Mouse (Mus musculus) intestine, embryonic 14.5 days (tissue): ENCODE results near the gene Zmynd15. TPM values are rescaled to one million over a fixed set of nuclear protein-coding genes. Genes with fewer than 3 reads are reported as not detected.
"Not testable (repeated sequence)": the region's sequence is repeated elsewhere in the genome, so short reads cannot be mapped to it uniquely, and the experiment has no call there.

Source experiments
- ATAC-seq: fragments of 200-750 bp; cut with Nextera tagmentation; replicated peaks from 2 replicates; pipeline ENCODE4 v1.8.0; 2017; ENCODE audit warnings: low read depth, moderate number of reproducible peaks, moderate TSS enrichment, moderate library complexity; ENCODE audit not compliant: low FRiP score, low TSS enrichment
- DNase-seq: peaks from one replicate; pipeline ENCODE4 v3.0.0-alpha.2; 2018; ENCODE audit warnings: low spot score
- H3K27ac ChIP-seq: fragments of 300-500 bp; sonication (generic); 2 replicates; pipeline ENCODE4 v1.5.1; 2014; ENCODE audit warnings: low read depth, mild to moderate bottlenecking, control low read depth
- H3K27me3 ChIP-seq: fragments of 300-500 bp; sonication (generic); replicated peaks from 2 replicates; pipeline ENCODE4 v1.6.1; 2014; ENCODE audit warnings: low read length, control low read depth; ENCODE audit not compliant: control insufficient read depth, insufficient read depth
- H3K36me3 ChIP-seq: fragments of 300-500 bp; sonication (generic); 2 replicates; pipeline ENCODE4 v1.6.1; 2014; ENCODE audit warnings: low read length, control low read depth; ENCODE audit not compliant: control insufficient read depth, insufficient read depth
- H3K4me1 ChIP-seq: fragments of 300-500 bp; sonication (generic); replicated peaks from 2 replicates; pipeline ENCODE4 v1.6.1; 2014; ENCODE audit warnings: low read length, control low read depth, mixed read lengths; ENCODE audit not compliant: control insufficient read depth, insufficient read depth
- H3K4me2 ChIP-seq: fragments of 300-500 bp; sonication (generic); 2 replicates; pipeline ENCODE4 v1.6.1; 2014; ENCODE audit warnings: low read length
- H3K4me3 ChIP-seq: fragments of 300-500 bp; sonication (generic); 2 replicates; pipeline ENCODE4 v1.5.1; 2014; ENCODE audit warnings: low read depth, low read length, control low read depth, mixed read lengths
- H3K9ac ChIP-seq: fragments of 300-500 bp; sonication (generic); 2 replicates; pipeline ENCODE4 v1.6.1; 2014; ENCODE audit warnings: mild to moderate bottlenecking, low read length
- H3K9me3 ChIP-seq: fragments of 300-500 bp; sonication (generic); 2 replicates; pipeline ENCODE4 v1.6.1; 2016; ENCODE audit warnings: low read length, control low read depth; ENCODE audit not compliant: control insufficient read depth
- WGBS: fragments of 180-500 bp; shearing (Covaris S2); extraction: QIAGEN DNeasy Blood & Tissue Kit; methylation state at CpG from one replicate; pipeline ENCODE4 v1.1.7; 2014; 5-methylcytosine and 5-hydroxymethylcytosine counted together
- polyA plus RNA-seq: library from polyadenylated mRNA; unstranded; fragments of >200 nt; fragmentation: Nextera tagmentation; extraction: Ambion mirVana; gene quantifications from 2 replicates; pipeline ENCODE4 v1.2.1, GENCODE M21; 2014

The Zmynd15 gene
- polyA plus RNA-seq, 1 experiment from 2014 or later, result 0.92 TPM

DNA sequence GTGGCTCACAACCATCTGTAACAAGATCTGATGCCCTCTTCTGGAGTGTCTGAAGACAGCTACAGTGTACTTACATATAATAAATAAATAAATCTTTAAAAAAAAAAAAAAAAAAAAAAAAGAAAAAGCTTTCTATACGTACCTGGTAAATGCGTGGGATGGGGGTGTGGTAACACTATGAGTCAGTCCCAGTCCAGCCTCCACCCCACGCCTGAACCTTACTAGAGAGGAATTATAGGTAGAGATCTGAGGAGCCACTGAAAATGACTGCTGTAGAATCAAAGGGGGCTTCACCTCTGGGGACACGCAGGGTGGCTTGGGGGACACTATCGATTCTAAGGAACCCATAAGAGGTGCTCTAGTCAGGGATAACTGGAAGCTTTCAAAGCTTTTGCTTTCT, 14.1 kb downstream of the Zmynd15 start:
- not testable (repeated sequence) for H3K27me3 ChIP-seq, H3K4me1 ChIP-seq, H3K4me3 ChIP-seq, H3K9ac ChIP-seq, ATAC-seq, H3K4me2 ChIP-seq, H3K36me3 ChIP-seq, H3K27ac ChIP-seq, H3K9me3 ChIP-seq, DNase-seq
- WGBS, result 82% methylated on average over 5 of the region's 5 CpGs

DNA sequence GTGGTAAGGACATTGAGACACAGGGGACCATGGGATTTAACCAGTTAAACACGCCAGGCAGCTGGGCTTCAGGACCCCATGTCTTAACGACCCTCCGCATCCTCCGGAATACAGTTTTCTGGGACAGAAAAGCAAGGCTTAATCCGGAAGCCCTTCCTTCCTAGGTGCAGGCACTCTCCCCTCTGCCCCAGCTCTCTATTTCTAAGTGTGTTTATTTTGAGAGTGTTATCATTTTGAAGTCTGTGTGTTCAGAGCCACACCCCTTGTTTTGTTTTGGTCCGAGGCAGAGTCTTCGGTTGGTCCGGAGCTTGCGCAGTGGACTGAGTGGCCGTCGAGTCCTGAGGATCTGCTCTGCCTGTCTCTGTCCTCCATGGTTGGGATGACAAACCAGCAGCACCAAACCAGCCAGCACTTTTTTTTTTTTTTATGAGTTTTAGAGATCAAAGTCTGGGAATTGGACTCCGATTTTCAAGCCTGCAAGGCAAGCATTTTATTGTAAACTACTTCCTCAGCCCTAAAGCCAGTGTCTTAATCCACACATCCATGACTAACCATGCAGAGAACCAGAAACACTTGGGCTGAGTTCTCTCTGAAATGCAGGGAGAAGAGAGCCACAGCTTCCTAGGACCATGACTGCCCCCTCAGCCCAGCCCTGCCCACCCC, 15.8 kb downstream of the Zmynd15 start:
- Histone ChIP-seq H3K36me3 (no peaks in the 10 kb centered on the region), H3K9ac (no peak overlapping the region), H3K4me2 (no peak overlapping the region), H3K4me1 (no peaks in the 10 kb centered on the region), H3K4me3 (no peak overlapping the region), H3K9me3 (no peaks in the 10 kb centered on the region), H3K27me3 (no peaks in the 10 kb centered on the region), H3K27ac (no peak overlapping the region)
- ATAC-seq (no peak), DNase-seq (no peak)
- WGBS, result 55% methylated on average over 12 of the region's 12 CpGs

DNA sequence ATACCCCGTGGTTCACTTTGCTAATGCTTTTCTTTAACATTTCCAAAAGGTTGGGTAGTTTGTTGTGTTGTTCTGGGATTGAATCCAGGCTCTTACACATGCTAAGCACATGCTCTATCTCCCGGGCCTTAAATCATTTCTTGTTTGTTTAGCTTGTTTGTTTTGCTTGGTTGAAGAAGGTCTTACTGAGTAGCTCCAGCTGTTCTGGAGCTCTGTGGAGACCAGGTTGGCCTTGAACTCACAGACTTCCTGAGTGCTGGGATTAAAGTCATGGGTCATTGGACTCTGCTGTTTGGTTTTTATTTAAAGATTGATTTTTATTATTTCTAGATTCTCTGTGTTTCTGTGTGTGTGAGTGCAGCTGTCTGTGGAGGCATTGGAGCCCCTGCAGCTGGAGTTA, 26.3 kb downstream of the Zmynd15 start:
- WGBS, result 62% methylated on average over 2 of the region's 2 CpGs

DNA sequence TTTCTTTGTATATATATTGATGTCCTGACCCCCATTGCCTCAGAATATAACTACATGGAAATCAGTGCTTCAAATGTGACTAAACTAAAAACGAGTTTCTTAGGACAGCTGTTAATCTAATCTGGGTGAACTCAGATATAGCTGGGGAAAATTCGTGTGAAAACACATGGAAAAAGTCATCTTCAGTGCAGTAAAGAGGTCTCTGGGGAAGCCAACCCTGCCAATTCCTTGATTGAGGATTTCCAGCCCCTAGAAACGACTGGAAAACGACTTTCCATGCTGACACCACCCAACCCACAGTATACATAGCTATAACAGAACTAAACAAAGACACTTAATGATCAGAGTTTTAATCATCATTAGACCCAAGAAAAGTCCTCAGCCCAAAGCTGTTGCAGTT, 28.6 kb downstream of the Zmynd15 start:
- Histone ChIP-seq H3K36me3 (no peaks in the 10 kb centered on the region), H3K4me1 (no peaks in the 10 kb centered on the region), H3K9ac (no peak overlapping the region), H3K4me2 (no peak overlapping the region), H3K9me3 (no peaks in the 10 kb centered on the region), H3K27me3 (no peaks in the 10 kb centered on the region), H3K27ac (no peak overlapping the region), H3K4me3 (no peak overlapping the region)
- no peak for DNase-seq
- no peak for ATAC-seq
- 46% methylated on average over 4 of the region's 4 CpGs for WGBS

More for the DNA sequence above, 26.3 kb downstream of the Zmynd15 start:
- DNase-seq, result no peak
- Histone ChIP-seq H3K4me1 (no peaks in the 10 kb centered on the region), H3K27ac (no peak overlapping the region), H3K27me3 (no peaks in the 10 kb centered on the region), H3K9ac (no peak overlapping the region), H3K36me3 (no peaks in the 10 kb centered on the region), H3K4me3 (no peak overlapping the region), H3K4me2 (no peak overlapping the region), H3K9me3 (no peaks in the 10 kb centered on the region)
- no peak for ATAC-seq

DNA sequence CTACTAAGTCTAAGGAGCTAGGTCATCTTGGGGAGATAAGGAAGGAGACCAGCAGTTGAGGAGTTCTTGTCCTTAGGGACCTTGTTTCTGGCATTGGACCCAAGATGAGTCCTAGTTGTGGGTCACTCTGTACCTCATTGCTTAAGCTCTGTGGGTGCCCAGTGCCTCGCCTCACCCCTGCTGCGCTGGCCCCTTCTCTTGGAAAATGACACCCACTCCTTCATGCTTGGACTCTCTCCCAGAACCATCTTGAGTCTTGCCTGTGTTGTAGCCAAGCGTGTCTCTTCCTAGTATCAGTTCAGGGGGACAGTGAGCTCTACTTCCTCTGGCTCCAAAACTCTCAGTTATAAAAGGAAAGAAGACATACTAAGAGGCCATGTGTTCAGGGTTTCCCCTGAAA, 29.9 kb downstream of the Zmynd15 start:
- 86% methylated on average over 3 of the region's 3 CpGs for WGBS
- Histone ChIP-seq H3K36me3 (no peaks in the 10 kb centered on the region), H3K9me3 (no peaks in the 10 kb centered on the region), H3K4me3 (no peak overlapping the region), H3K4me2 (no peak overlapping the region), H3K4me1 (no peaks in the 10 kb centered on the region), H3K27me3 (no peaks in the 10 kb centered on the region), H3K27ac (no peak overlapping the region), H3K9ac (no peak overlapping the region)
- ATAC-seq (no peak), DNase-seq (no peak)

DNA sequence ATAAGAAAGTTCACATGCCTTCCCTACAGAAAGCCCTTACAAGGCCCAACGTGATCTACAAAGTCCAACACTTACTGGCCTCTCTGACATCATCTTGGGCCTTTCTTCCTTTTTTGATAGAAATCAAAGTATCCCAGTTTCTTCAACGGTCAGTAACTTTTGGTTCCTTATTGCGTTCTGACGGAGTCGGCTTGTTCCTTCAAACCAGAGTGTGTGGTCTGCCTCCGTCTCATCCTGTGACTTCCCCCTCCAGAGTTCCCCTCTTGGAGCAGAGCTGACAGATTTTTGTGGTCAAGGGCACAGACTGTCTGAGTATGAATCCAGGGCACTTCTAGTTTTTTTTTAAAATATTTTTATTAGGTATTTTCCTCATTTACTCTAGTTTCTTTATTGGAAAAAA, 30.5 kb downstream of the Zmynd15 start:
- no peaks in the 10 kb centered on the region for H3K4me1 ChIP-seq
- H3K36me3 ChIP-seq, result no peaks in the 10 kb centered on the region
- H3K9me3 ChIP-seq, result no peaks in the 10 kb centered on the region
- DNase-seq, result no peak
- no peak for ATAC-seq
- H3K9ac ChIP-seq, result no peak overlapping the region
- no peaks in the 10 kb centered on the region for H3K27me3 ChIP-seq
- no peak overlapping the region for H3K4me3 ChIP-seq
- 89% methylated on average over 6 of the region's 6 CpGs for WGBS
- H3K4me2 ChIP-seq, result no peak overlapping the region
- no peak overlapping the region for H3K27ac ChIP-seq

DNA sequence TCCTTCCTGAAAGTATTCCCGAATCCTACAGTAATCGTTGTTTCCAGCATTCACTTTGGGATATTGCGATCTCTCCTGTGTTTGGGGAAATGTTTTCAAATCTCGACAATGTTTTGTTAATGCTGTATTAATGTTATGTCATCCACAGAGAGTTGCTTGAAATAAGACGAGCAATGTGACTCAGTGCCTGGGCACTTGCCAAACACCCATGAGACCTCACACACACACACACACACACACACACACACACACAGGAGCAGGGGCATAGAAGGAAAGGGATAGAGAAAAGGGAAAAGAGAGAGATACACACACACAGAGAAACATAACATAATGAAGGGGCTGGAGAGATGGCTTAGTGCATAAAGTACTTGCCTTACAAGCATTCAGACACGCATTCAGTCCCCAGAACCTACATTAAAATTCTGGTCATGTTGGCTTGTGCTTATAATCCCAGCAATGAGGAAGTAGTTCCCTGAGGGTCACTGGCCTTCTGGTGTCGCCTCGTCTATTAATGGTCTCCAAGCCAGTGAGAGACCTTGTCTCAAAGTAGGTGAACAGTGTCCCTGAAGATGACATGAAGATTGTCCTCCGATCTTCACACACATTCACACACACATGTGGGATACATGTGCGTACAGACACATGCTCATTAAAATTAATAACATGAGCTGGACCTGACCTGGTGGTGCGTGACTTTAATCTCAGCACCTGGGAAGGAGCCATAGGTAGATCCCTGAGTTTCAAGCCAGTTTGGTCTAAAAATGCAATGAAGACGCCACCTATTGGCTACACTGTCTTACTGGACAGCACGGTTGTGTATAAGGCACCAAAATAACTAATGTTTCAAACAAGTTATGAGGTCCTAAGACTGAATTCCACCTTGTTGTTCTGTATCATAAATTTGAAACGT, 40.6 kb downstream of the Zmynd15 start:
- no peaks in the 10 kb centered on the region for H3K4me1 ChIP-seq
- H3K9ac ChIP-seq, result no peak overlapping the region
- H3K27ac ChIP-seq, result no peak overlapping the region
- no peak overlapping the region for H3K4me2 ChIP-seq
- H3K9me3 ChIP-seq, result no peaks in the 10 kb centered on the region
- no peak for DNase-seq
- ATAC-seq, result no peak
- H3K36me3 ChIP-seq, result no peaks in the 10 kb centered on the region
- 67% methylated on average over 14 of the region's 14 CpGs for WGBS
- no peak overlapping the region for H3K4me3 ChIP-seq
- H3K27me3 ChIP-seq, result no peaks in the 10 kb centered on the region

DNA sequence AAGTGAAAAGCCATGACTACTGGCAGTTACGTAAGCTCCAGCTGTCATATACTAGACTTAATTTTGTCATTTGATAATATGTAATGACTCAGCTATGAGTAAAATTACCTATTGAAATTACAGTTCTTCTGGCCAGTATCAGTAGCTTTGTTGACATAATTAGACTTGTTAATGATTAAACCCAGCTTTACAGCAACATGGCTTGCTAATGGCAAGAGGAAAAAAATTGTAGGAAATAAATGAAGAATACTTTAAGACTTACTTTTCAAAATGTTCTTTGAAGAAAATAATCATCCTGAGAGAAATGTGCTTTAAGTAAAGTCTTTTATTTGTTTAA, 41.2 kb downstream of the Zmynd15 start:
- H3K36me3 ChIP-seq, result no peaks in the 10 kb centered on the region
- no peak overlapping the region for H3K4me2 ChIP-seq
- no peak overlapping the region for H3K27ac ChIP-seq
- H3K27me3 ChIP-seq, result no peaks in the 10 kb centered on the region
- DNase-seq, result no peak
- H3K4me3 ChIP-seq, result no peak overlapping the region
- H3K9me3 ChIP-seq, result no peaks in the 10 kb centered on the region
- H3K9ac ChIP-seq, result no peak overlapping the region
- H3K4me1 ChIP-seq, result no peaks in the 10 kb centered on the region
- ATAC-seq, result no peak
- WGBS, result 79% methylated on average over 1 of the region's 1 CpGs

DNA sequence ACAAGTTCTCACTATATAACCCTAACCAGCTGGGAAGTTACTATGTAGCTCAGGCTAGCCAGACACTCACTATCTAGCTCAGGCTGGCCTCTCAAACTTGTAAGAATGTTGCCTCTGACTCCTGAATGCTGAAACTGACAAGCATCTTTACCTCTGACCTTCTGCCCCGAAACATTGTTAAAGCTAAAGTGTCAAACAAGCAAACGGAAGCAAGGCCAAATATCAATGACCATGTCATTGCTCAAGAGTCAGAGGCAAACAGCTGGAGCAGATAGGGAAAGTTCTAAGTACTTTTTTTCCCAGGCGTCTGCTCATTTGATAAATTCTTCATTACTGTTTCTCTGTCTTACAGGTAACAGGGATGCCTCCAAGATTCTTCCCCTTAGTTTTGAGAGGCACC, 42.8 kb downstream of the Zmynd15 start:
- H3K9ac ChIP-seq, result no peak overlapping the region
- H3K9me3 ChIP-seq, result no peaks in the 10 kb centered on the region
- WGBS, result 49% methylated on average over 3 of the region's 3 CpGs

More for the DNA sequence above, 42.8 kb downstream of the Zmynd15 start:
- Histone ChIP-seq H3K27me3 (no peaks in the 10 kb centered on the region), H3K4me1 (0 out of 2 replicates have a peak, but pooled peaks cover 2% of the 10 kb centered on the region), H3K36me3 (no peaks in the 10 kb centered on the region), H3K4me3 (no peak overlapping the region), H3K4me2 (no peak overlapping the region), H3K27ac (no peak overlapping the region)
- DNase-seq (no peak), ATAC-seq (no peak)
